Mouse (Mus musculus): ENCODE results near the gene Mfge8. TPM values are rescaled to one million over a fixed set of nuclear protein-coding genes. Genes with fewer than 3 reads are reported as not detected.

The Mfge8 gene
- 252 and 284 TPM in 2 replicates for polyA plus RNA-seq (2015; fragmentation: Nextera tagmentation; extraction: Ambion mirVana)

- Histone ChIP-seq H3K9me3 (no peaks in the 10 kb centered on the region), H3K4me1 (peaks cover 32% of the 10 kb centered on the region), H3K27me3 (replicated peaks) (no peaks in the 10 kb centered on the region), H3K36me3 (peaks cover 18% of the 10 kb centered on the region), H3K9ac (peak within 1 kb of the TSS; percentile 89), H3K27ac (replicated peaks) (peak within 1 kb of the TSS; percentile 92), H3K4me3 (peak within 1 kb of the TSS; percentile 83), H3K4me2 (peak within 1 kb of the TSS; percentile 86)
- peak; percentile 89 for ATAC-seq (ENCODE audit: extremely low read depth, insufficient number of reproducible peaks, low FRiP score, low TSS enrichment)
- WGBS, result under 1% methylated on average over 39 of the region's 39 CpGs
Observed at GRCm38 (mm10) chr7:79148711-79149266, at the start of gene Mfge8. Gene Mfge8 (minus strand): TSS chr7:79149060.

- no peaks in the 10 kb centered on the region for H3K9me3 ChIP-seq
- 81% methylated on average over 16 of the region's 16 CpGs for WGBS
- no peaks in the 10 kb centered on the region for H3K27me3 ChIP-seq (replicated peaks)
- no peak overlapping the region for H3K9ac ChIP-seq
- no peak overlapping the region for H3K27ac ChIP-seq (replicated peaks)
- H3K36me3 ChIP-seq, result no peaks in the 10 kb centered on the region
- ATAC-seq (ENCODE audit: extremely low read depth, insufficient number of reproducible peaks, low FRiP score, low TSS enrichment), result no peak
- H3K4me1 ChIP-seq, result peaks cover 18% of the 10 kb centered on the region
- H3K4me3 ChIP-seq, result no peak overlapping the region
- H3K4me2 ChIP-seq, result no peak overlapping the region
Observed at GRCm38 (mm10) chr7:79194560-79195413, 45.9 kb upstream of the Mfge8 start.

GRCm38 (mm10) chr7:79193936-79194335 is 45.1 kb upstream of the Mfge8 start:
- WGBS, result 41% methylated on average over 5 of the region's 5 CpGs

GRCm38 (mm10) chr7:79191501-79191900 is 42.6 kb upstream of the Mfge8 start:
- Histone ChIP-seq H3K4me1 (peaks cover 28% of the 10 kb centered on the region), H3K9me3 (no peaks in the 10 kb centered on the region), H3K4me3 (no peak overlapping the region), H3K27me3 (replicated peaks) (no peaks in the 10 kb centered on the region), H3K4me2 (no peak overlapping the region), H3K36me3 (no peaks in the 10 kb centered on the region), H3K27ac (replicated peaks) (no peak overlapping the region), H3K9ac (no peak overlapping the region)
- ATAC-seq (ENCODE audit: extremely low read depth, insufficient number of reproducible peaks, low FRiP score, low TSS enrichment), result no peak
- WGBS, result 59% methylated on average over 5 of the region's 5 CpGs

More at GRCm38 (mm10) chr7:79193936-79194335, 45.1 kb upstream of the Mfge8 start:
- no peak for ATAC-seq (ENCODE audit: extremely low read depth, insufficient number of reproducible peaks, low FRiP score, low TSS enrichment)
- no peak overlapping the region for H3K4me3 ChIP-seq
- no peaks in the 10 kb centered on the region for H3K27me3 ChIP-seq (replicated peaks)
- no peaks in the 10 kb centered on the region for H3K9me3 ChIP-seq
- no peaks in the 10 kb centered on the region for H3K36me3 ChIP-seq
- H3K9ac ChIP-seq, result no peak overlapping the region
- H3K4me2 ChIP-seq, result no peak overlapping the region
- H3K27ac ChIP-seq (replicated peaks), result no peak overlapping the region
- H3K4me1 ChIP-seq, result peaks cover 24% of the 10 kb centered on the region

GRCm38 (mm10) chr7:79190592-79190991 is 41.7 kb upstream of the Mfge8 start:
- no peaks in the 10 kb centered on the region for H3K36me3 ChIP-seq
- H3K27ac ChIP-seq (replicated peaks), result 0 out of 2 replicates have a peak overlapping the region, but pooled peaks have one; percentile 5
- H3K27me3 ChIP-seq (replicated peaks), result no peaks in the 10 kb centered on the region
- H3K4me3 ChIP-seq, result no peak overlapping the region
- no peak for ATAC-seq (ENCODE audit: extremely low read depth, insufficient number of reproducible peaks, low FRiP score, low TSS enrichment)
- WGBS, result 21% methylated on average over 3 of the region's 3 CpGs
- H3K9me3 ChIP-seq, result no peaks in the 10 kb centered on the region
- no peak overlapping the region for H3K9ac ChIP-seq
- H3K4me2 ChIP-seq, result no peak overlapping the region
- peaks cover 28% of the 10 kb centered on the region for H3K4me1 ChIP-seq

GRCm38 (mm10) chr7:79189211-79189610 is 40.4 kb upstream of the Mfge8 start:
- H3K9me3 ChIP-seq, result no peaks in the 10 kb centered on the region
- H3K4me1 ChIP-seq, result peaks cover 28% of the 10 kb centered on the region
- no peak for ATAC-seq (ENCODE audit: extremely low read depth, insufficient number of reproducible peaks, low FRiP score, low TSS enrichment)
- no peak overlapping the region for H3K9ac ChIP-seq
- H3K27ac ChIP-seq (replicated peaks), result no peak overlapping the region
- no peak overlapping the region for H3K4me3 ChIP-seq
- WGBS, result 30% methylated on average over 3 of the region's 5 CpGs
- H3K4me2 ChIP-seq, result no peak overlapping the region
- H3K36me3 ChIP-seq, result no peaks in the 10 kb centered on the region
- no peaks in the 10 kb centered on the region for H3K27me3 ChIP-seq (replicated peaks)

- WGBS, result 84% methylated on average over 2 of the region's 2 CpGs
- Histone ChIP-seq H3K4me2 (no peak overlapping the region), H3K4me3 (no peak overlapping the region), H3K36me3 (no peaks in the 10 kb centered on the region), H3K27me3 (replicated peaks) (no peaks in the 10 kb centered on the region), H3K4me1 (peaks cover 28% of the 10 kb centered on the region), H3K9me3 (no peaks in the 10 kb centered on the region), H3K9ac (no peak overlapping the region), H3K27ac (replicated peaks) (no peak overlapping the region)
- no peak for ATAC-seq (ENCODE audit: extremely low read depth, insufficient number of reproducible peaks, low FRiP score, low TSS enrichment)
Observed at GRCm38 (mm10) chr7:79187591-79187990, 38.7 kb upstream of the Mfge8 start.

- H3K9ac ChIP-seq, result no peak overlapping the region
- ATAC-seq (ENCODE audit: extremely low read depth, insufficient number of reproducible peaks, low FRiP score, low TSS enrichment), result no peak
- H3K4me3 ChIP-seq, result no peak overlapping the region
- no peaks in the 10 kb centered on the region for H3K4me1 ChIP-seq
- no peak overlapping the region for H3K27ac ChIP-seq (replicated peaks)
- no peak overlapping the region for H3K4me2 ChIP-seq
- H3K27me3 ChIP-seq (replicated peaks), result no peaks in the 10 kb centered on the region
- H3K9me3 ChIP-seq, result no peaks in the 10 kb centered on the region
- no peaks in the 10 kb centered on the region for H3K36me3 ChIP-seq
- 40% methylated on average over 1 of the region's 1 CpGs for WGBS
Observed at GRCm38 (mm10) chr7:79183417-79183816, 34.6 kb upstream of the Mfge8 start.

- no peak overlapping the region for H3K9ac ChIP-seq
- no peaks in the 10 kb centered on the region for H3K36me3 ChIP-seq
- WGBS, result 43% methylated on average over 3 of the region's 3 CpGs
- ATAC-seq (ENCODE audit: extremely low read depth, insufficient number of reproducible peaks, low FRiP score, low TSS enrichment), result no peak
- no peaks in the 10 kb centered on the region for H3K4me1 ChIP-seq
- no peak overlapping the region for H3K4me3 ChIP-seq
- H3K9me3 ChIP-seq, result no peaks in the 10 kb centered on the region
- H3K27ac ChIP-seq (replicated peaks), result no peak overlapping the region
- no peak overlapping the region for H3K4me2 ChIP-seq
- 0 out of 2 replicates have a peak, but pooled peaks cover 5% of the 10 kb centered on the region for H3K27me3 ChIP-seq (replicated peaks)
Observed at GRCm38 (mm10) chr7:79173800-79174199, 24.9 kb upstream of the Mfge8 start.

- Histone ChIP-seq H3K4me1 (no peaks in the 10 kb centered on the region), H3K9ac (no peak overlapping the region), H3K9me3 (no peaks in the 10 kb centered on the region), H3K27ac (replicated peaks) (no peak overlapping the region), H3K4me2 (no peak overlapping the region), H3K4me3 (no peak overlapping the region), H3K36me3 (no peaks in the 10 kb centered on the region), H3K27me3 (replicated peaks) (0 out of 2 replicates have a peak, but pooled peaks cover 5% of the 10 kb centered on the region)
- no peak for ATAC-seq (ENCODE audit: extremely low read depth, insufficient number of reproducible peaks, low FRiP score, low TSS enrichment)
- 71% methylated on average over 1 of the region's 1 CpGs for WGBS
Observed at GRCm38 (mm10) chr7:79171782-79172181, 22.9 kb upstream of the Mfge8 start.

- no peak overlapping the region for H3K4me3 ChIP-seq
Observed at GRCm38 (mm10) chr7:79167006-79167562, 18.2 kb upstream of the Mfge8 start.

More at GRCm38 (mm10) chr7:79167006-79167562, 18.2 kb upstream of the Mfge8 start:
- Histone ChIP-seq H3K9ac (no peak overlapping the region), H3K27ac (replicated peaks) (no peak overlapping the region), H3K36me3 (no peaks in the 10 kb centered on the region), H3K4me1 (no peaks in the 10 kb centered on the region), H3K27me3 (replicated peaks) (0 out of 2 replicates have a peak, but pooled peaks cover 1% of the 10 kb centered on the region), H3K4me2 (no peak overlapping the region), H3K9me3 (peaks cover 6% of the 10 kb centered on the region)
- no peak for ATAC-seq (ENCODE audit: extremely low read depth, insufficient number of reproducible peaks, low FRiP score, low TSS enrichment)
- 80% methylated on average over 14 of the region's 14 CpGs for WGBS

Measured in heart, embryonic 13.5 days (tissue).